Mouse (Mus musculus): ENCODE results near the gene Gtse1.

The Gtse1 gene

DNA sequence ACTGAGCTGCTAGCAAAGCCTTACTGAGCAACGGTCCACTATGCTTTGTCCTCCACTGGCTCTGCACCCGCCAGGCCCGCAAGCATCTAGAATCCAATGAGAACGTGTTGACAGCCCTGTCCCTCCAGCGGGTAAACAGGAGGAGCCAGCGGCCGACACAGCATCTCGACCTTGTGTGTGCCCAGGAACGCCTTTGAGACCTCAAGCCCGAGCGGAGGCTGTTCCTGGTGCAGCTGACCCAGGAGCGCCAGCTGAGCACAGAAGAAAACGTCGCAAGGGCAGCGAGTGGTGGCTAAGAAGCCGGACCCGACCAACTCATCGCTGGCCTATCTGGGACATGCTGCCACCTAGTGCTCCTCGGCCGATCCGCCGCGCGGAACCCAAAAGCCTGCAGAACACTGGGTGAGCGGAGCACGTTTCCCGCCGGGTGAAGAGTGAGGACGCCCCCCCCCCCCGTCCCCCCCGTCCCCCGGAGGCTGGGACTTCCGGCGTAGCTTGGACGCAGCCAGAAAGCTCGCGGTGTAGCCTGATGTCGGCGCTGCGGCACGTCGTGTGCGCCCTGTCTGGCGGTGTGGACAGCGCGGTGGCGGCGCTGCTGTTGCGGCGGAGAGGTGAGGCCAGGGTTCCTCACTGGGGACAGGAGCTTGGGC is 19.4 kb downstream of the Gtse1 start, which contains the start of gene Trmu:
TSS of gene Trmu (plus strand) at position 465 of the 650 bp plus-strand sequence.
- DNase-seq: peak; percentile 88

DNA sequence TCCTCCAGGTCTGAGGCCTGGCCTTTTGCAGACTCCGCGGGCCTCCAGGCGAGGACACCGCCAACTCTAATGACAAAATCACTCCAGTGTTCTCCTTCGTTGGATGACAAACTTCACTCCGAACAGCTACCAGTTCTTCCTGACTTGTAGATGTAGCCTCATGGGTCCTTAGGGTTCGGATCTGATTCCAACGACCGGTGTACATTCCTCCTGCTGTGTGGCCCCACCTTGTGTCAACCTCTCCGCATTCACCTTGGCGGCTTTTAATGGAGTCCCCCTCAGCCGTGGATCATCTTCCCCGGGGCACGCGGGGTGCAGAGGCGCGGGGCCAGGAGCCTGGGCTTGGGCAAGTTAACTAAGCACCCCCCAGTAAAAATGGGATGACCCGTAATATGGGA is 20.0 kb downstream of the Gtse1 start:
- no peak for DNase-seq

DNA sequence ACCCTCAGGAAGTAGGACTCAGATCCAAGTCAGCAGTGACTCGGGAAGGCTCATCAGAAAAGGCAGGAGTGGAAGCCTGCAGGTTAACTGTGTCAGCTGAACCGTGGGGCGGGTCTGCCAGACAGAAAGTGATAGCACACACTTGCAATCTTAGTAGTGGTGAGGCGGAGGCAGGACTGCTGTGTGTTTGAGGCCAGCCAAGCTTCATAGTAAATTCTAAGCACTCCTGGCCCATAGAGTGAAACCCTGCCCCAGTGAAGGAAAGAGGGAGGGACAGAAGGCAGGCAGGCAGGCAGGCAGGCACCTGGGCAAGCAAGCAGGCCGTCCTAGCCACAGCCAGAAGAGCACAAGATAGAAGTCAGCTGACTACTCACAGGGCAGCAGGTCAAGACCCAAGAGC is 26.1 kb downstream of the Gtse1 start:
- no peak for DNase-seq

DNA sequence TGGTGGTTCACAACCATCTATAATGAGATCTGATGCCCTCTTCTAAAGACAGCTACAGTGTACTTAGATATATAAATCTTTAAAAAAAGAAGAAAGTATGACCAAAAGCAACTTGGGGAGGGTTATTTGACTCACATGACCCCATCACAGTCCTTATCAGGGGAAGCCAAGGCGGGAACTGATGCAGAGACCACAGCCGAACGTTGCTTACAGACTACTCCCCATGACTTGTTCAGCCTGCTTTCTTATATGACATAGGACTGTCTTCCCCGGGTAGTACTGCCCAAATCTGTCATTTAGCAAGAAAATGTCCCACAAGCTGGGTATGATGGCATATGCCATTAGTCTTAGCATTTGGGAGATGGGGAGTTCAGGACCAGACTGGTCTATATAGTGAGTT is 29.7 kb downstream of the Gtse1 start:
- no peak for DNase-seq

DNA sequence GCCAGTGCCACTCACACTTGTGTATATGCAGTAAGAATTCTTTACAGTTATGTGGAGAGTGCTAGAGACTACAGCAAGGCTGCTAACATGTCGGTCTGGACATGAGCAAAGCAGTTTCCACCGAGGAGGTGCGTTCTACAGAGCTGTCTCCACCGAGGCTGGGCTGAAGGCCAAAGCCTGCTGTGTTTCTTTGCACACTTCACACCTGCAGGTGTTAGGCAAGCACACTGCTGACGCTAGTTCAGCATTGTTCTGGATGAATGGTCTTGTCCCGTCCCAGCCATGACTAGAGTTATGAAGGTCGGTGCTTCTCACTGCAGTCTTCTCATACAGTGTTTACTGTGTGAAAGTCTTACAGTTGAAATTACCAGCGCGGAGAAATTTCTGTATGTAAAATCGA is 32.4 kb downstream of the Gtse1 start:
- DNase-seq: no peak

DNA sequence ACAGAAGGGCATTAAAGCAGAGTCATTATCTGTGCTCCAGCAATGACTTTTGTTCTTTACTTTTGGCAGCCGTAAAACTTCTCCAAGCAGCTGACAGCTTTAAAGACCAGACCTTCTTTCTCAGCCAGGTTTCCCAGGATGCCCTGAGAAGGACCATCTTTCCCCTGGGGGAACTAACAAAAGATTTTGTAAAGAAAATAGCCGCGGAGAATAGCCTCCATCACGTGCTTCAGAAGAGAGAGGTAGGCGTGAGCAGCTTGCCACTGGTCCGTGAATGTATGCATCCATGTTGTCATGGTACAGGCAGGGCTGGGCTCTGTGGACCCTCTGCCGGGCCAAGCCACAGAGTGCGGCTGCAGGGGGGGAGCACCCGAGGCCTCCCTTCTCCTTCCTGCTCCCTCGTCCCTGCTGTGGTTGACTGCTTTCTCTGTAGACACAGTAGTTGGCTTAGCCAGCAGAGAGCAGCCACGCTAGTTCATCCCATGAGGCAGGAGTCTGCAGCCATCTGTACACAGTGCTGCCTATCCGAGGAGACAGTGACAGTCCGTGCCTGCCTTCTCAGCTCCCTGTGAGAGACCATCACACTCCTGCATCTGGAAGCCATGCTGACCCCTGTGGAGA is 33.1 kb downstream of the Gtse1 start:
- DNase-seq: no peak

DNA sequence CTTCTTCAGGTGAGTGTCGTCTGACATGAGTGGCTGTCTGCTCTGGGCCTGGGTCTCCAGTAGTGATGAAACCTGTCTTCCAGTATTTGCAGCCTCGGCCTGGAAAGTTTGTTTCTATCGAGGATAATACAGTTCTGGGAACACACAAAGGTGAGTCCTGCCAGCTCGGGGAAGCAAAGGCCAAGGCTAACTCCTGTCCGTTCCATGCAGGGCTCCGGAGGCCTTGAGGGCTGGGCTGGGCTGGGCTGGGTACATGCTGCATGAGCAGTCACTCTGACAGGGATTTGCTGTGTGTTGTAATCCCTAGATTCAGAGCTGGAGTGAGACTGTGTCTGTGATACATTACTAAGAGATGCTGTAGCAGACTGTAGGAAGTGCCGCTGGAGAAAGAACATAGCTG is 34.3 kb downstream of the Gtse1 start:
- DNase-seq: no peak

DNA sequence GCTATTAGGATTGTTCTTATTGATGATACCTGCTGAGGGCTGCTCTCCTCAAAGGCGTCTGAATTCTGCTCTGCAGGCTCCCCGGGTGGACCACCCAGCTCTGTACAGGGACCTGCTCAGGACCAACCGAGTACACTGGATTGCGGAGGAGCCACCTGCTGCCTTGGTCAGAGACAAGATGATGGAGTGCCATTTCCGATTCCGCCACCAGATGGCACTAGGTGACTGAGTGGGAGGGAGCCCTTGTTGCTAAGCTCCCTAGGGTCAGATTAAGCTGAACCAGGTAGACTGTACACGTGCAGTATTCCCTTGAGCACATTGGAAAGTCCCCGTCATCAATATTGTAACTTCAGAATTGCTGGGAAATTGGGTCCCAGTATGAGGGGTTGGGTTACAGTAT is 36.7 kb downstream of the Gtse1 start:
- DNase-seq: peak; percentile 96

DNA sequence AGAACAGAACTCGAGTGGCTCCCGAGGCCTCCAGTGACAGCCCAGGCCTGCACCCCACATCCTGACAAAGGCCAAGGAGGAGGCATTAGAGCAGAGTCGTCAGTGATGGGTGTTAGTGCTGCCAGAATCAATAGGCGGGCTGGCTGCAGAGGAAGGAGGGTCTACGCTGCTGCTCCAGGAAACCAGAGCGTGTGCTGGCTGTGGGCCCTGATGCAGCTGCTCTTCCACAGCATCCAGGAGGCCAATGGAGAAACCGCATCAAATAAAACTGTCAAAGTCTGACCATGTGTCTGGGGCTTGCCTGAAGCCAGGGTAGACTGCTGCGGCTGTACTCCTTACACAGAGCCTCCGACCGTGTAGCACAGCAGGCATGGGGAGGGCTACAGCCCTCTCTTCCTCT is 37.6 kb downstream of the Gtse1 start:
- no peak for DNase-seq

DNA sequence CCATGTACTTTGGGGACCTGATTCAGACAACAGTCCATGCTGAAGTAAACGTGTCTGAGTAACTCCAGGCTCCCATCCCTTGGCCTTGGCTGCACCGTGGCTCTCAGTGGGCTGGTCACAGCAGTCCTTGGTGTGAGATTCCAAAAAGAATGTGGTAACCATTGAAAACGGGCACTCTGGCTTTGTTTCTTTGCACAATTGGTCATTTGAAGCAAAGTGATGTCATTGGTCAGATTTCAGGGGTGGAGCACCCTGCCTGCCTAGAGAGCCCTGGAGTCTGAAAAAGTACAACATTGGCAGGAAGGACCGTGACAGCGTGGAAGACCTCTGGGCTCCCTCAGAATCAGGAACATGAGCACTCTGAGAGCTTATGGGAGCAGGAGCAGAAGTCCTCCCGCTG is 39.9 kb downstream of the Gtse1 start:
- DNase-seq: no peak

DNA sequence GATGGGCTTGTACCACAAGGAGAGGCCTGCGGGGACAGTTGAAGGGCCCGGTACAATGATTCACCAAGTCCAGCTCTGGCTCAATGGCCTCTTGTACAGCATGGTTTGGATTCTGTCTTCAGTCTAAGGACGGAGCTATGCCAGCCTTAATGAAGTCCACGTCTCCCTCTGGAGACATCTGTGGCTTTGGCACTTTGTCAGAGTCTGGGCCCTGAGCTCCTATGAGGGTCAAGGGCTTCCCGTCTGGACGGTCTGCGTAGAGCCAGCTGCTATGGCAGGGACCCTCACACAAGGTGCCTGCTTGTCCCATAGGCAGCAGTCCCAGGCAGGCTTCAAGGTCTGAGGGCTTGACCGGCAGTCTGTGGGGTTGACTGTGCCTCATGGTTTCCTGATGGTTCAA is 40.8 kb downstream of the Gtse1 start:
- no peak for DNase-seq

DNA sequence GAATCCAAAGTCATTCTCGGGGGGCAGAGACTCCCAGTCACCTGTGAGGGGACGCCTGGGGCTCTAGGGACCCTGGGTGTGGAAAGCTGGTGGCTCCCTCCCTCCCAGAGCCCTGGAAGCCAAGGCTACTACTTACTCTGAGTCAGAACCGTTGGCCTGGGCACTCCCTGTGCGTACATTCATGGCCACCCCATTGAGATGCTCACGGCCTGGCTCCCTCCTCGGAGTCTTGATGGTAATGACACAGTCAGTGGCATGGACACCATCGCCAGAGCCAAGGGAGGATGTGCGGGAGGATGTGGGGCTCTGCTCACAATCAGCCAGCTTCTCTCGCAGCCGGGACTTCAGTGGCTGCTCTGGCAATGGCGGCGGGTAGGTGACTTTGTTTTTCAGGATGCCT is 41.3 kb downstream of the Gtse1 start:
- DNase-seq: no peak

DNA sequence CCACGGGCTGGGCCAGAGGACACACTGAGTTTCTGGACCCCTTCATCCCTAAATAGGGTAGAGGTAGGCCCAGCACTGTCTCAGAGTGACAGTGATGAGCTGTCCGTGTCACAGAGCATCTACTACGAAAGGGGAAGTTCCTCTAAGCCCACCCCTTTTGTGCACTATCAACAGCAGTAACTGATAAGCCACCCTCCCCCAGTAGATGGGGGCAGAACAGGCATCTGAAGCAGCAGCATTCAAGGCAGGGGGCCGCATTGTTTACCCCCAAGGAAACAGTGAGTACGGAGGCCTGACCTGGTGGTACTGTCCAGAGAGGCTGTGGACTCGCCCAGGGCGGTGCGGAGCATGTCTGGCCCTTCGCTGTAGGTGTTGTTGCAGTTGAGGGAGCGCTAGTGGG is 43.0 kb downstream of the Gtse1 start:
- no peak for DNase-seq

DNA sequence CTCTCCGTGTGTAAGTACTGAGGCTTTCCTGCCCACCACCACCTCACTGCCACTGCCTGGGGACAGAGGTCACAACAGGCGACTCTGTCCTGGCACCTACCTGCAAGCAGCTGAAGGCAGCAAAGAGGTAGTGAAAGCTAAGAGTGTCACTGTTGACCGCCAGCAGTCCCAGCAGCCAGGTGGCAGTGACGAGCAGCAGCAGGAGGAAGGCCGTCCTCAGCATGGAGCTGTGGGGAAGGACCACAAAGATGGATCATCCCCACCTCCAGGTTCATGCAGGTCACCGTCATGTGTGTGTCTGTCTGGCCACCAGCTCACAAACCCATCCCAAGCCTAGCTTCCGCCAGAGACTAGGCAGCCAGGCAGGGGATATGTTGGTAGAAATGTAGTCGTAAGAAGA is 44.3 kb downstream of the Gtse1 start:
- no peak for DNase-seq

DNA sequence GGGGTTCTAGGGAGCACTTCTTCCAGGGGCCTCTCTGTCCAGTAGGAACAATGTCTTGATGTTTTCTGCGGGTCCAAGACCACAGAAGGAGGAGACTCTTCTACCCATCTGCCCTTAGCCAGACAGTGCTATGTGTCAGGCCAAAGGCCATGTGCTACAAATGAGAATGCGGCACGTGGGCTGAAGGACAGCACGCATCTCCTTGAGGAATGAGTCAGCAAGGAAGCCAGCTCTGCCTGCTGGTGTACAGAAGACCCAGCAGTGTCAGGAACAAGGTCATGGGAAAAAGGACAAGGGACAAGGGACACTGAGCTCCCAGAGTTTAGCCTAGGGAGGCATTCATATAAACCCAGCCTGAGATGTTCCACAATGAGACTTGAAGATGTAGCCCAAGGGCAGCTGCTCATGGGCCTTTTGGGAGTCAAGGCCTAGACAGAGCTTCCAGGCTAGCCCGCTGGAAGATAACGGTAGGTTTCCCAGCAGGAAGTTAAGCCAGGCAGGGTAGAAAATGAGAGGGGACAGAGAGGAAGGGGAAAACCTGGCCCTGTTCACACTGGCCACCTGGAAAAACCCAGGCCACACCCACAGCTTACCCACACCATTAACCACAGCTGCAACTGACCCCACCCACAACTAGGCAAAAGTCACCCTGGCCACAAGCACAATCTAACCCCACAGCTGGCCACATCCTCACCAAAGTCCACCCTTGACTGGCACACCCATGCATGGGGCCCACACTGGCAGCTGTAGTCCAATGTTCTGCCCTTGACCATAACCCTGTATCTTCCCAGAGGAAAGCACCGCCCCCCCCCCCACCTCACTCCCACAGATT is 49.3 kb downstream of the Gtse1 start:
- DNase-seq: no peak

DNA sequence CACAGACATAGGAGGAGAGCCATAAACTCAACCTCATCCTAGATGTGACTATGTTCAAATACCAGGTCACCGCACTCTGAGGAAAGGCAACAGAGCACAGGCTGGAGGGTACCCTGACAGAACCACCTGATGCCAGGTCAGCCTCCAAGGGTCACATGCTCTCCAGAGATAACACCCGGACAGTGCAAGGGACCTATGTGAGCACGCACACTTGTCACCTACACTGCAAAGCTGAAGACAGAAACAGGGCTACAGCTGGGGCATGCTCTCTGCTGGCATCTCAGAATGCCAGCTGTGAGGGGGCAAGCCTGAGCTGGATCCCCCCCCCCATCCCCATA is 49.9 kb downstream of the Gtse1 start:
- no peak for DNase-seq

DNA sequence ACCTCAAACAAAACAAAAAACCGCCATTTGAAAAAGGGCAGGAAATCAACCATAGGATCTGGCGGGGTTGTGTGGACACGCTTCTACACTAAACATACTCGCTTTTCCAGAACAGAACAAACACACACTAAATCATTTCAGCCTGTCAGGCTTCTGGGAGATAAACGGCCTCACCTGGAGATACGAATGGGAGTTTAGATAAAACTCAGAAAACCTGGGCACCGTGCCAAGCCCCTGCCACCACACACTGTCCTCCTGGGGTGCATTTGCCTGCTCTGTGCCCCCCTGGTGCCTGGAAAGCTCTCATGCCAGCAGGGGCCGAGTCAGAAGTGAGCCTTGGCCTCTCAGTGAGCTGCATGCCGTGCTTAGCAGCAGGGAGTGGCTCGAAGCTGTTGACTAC is 50.4 kb downstream of the Gtse1 start:
- no peak for DNase-seq

DNA sequence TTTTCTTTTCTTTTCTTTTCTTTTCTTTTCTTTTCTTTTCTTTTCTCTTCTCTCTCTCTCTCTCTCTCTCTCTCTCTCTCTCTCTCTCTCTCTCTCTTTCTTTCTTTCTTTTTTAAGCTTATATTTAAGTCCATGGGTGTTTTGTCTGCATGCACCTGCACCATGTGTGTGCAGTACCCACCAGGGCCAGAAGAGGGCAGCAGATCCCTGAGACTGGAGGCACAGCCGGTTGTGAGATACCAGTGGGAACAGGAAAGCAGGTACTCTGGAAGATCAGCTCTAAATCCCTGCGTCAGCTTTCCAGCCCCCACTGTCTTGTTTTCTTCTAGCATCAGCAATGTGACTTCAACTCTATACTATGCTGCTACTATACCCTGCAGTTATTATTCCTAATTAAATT is 54.1 kb downstream of the Gtse1 start:
- DNase-seq: peak; percentile 91

DNA sequence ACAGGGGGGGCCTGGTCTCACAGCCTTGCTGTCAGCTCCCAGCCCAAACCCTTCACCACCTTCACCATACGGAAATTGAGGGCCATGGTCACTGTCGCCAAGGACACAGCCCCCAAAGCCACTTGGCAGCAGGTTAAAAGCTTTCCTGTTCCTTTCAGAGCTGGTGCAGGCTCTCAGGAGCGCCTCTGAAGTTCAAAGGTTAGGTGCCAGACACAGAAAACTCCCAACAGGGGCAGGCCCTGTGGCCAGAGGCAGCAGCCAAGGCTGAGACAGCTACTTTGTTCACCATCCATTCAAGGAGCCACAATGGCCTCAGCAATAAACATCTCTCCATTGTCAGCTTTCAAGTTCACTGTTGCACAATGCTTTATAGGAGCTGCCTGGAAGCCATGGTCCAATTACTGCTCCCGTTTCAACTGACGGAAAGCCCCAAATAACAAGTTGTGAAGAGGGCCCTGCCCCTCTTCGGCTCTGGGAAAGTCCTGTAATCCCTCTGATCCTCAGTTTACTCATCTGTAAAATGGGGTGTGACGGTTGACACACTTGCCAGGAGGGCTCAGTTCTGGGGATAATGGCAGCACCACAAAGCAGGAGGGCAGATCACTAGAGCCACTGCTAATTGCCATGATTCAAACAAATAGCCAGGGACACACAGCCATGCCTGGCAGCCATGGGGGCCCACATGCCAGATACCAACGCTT is 59.8 kb downstream of the Gtse1 start:
- DNase-seq: no peak

DNA sequence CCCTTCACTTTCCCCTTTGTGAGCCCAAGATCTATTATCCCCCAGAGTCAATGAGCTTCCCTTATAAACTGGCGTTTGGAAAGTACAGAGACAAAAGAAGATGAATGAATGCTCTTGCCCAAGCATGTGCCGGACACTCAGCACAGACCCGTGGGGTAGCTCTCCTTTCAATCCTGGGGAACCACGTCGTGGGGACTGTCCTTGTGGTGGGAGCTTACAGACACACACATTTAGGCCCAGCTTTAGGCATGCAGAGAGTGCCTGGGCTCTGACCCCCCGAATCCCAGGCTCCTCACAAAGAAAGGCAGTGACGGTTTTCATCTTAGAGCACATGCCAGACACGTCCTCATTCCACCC is 60.3 kb downstream of the Gtse1 start:
- no peak for DNase-seq

DNA sequence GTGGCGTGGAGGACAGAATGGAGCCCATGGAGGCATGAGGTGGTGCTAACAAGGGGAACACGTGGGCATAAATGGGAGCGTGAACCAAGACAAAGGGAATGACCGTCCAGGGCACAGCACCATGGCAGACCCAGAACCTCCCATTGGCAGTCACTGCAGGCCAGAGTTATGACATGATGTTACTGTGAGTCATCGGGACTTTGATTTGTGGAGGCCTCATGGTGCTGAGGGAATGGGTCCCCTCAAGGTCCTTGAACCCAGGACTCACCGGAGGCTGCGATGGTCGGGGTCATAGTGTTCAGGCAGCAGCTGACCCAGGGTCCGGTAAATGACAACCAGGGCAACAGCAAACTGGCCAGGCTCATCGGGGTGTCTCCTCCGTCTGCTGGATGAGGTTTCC is 62.3 kb downstream of the Gtse1 start:
- DNase-seq: no peak
